Mouse (Mus musculus): ENCODE results near the gene Sept10. TPM values are rescaled to one million over a fixed set of nuclear protein-coding genes. Genes with fewer than 3 reads are reported as not detected.
"Not testable (repeated sequence)": the region's sequence is repeated elsewhere in the genome, so short reads cannot be mapped to it uniquely, and the experiment has no call there.

Sept10 gene
- polyA plus RNA-seq, 1 experiment from 2014 or later, result 21.5 TPM

- no peaks in the 10 kb centered on the region for H3K4me1 ChIP-seq (replicated peaks; ENCODE audit: control insufficient read depth, insufficient read depth, low read length)
- H3K27me3 ChIP-seq (replicated peaks; ENCODE audit: control insufficient read depth, insufficient read depth, low read length), result no peaks in the 10 kb centered on the region
- WGBS, result 77% methylated on average over 8 of the region's 8 CpGs
- H3K27ac ChIP-seq (ENCODE audit: low read depth, low read length), result no peak overlapping the region
- H3K4me3 ChIP-seq (ENCODE audit: low read depth, low read length), result no peak overlapping the region
- H3K36me3 ChIP-seq (ENCODE audit: control insufficient read depth, insufficient read depth), result no peaks in the 10 kb centered on the region
- no peak for TF ChIP-seq CTCF (IDR thresholded peaks at IDR 0.05; ENCODE audit: low read depth)
- H3K4me2 ChIP-seq (replicated peaks; ENCODE audit: low read depth), result no peak overlapping the region
- no peak for ATAC-seq
- H3K9ac ChIP-seq (ENCODE audit: low read depth, low read length), result no peak overlapping the region
- H3K9me3 ChIP-seq (ENCODE audit: control insufficient read depth), result no peaks in the 10 kb centered on the region
Measured at GRCm38 (mm10) chr10:59105885-59106284, 115.8 kb downstream of the Sept10 start.

GRCm38 (mm10) chr10:59104683-59105082, 117.0 kb downstream of the Sept10 start:
- H3K9me3 ChIP-seq (ENCODE audit: control insufficient read depth), result no peaks in the 10 kb centered on the region
- no peak overlapping the region for H3K4me2 ChIP-seq (replicated peaks; ENCODE audit: low read depth)
- H3K9ac ChIP-seq (ENCODE audit: low read depth, low read length), result no peak overlapping the region
- H3K4me3 ChIP-seq (ENCODE audit: low read depth, low read length), result no peak overlapping the region
- ATAC-seq, result no peak
- 75% methylated on average over 5 of the region's 5 CpGs for WGBS
- no peaks in the 10 kb centered on the region for H3K4me1 ChIP-seq (replicated peaks; ENCODE audit: control insufficient read depth, insufficient read depth, low read length)
- H3K36me3 ChIP-seq (ENCODE audit: control insufficient read depth, insufficient read depth), result no peaks in the 10 kb centered on the region
- TF ChIP-seq CTCF (IDR thresholded peaks at IDR 0.05; ENCODE audit: low read depth), result no peak
- no peaks in the 10 kb centered on the region for H3K27me3 ChIP-seq (replicated peaks; ENCODE audit: control insufficient read depth, insufficient read depth, low read length)
- H3K27ac ChIP-seq (ENCODE audit: low read depth, low read length), result no peak overlapping the region

- not testable (repeated sequence) for H3K4me2 ChIP-seq (replicated peaks; ENCODE audit: low read depth); H3K4me3 ChIP-seq (ENCODE audit: low read depth, low read length)
- 93% methylated on average over 5 of the region's 5 CpGs for WGBS
Measured at GRCm38 (mm10) chr10:59103076-59103475, 118.6 kb downstream of the Sept10 start.

DNA sequence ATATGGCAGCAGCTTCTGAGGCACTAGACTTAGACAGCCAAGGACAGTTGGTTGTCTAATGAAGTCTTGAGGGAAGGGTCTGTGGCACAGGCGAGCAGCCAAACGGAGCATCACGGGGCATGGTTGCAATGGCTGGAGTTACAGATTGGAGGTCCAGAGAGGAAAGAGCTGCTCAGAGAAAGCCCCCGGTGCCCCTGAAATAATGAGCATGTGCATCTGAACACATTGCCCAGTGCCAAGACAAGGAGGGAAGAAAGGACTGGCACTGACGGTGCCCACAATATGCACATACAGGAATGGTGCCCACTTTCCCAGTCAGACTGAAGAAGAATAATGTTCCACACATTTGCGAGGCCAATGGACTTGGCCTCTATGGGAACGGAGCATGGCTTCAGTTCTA, 129.7 kb downstream of the Sept10 start:
- Histone ChIP-seq H3K4me3 (ENCODE audit: low read depth, low read length) (no peak overlapping the region), H3K9me3 (ENCODE audit: control insufficient read depth) (no peaks in the 10 kb centered on the region), H3K4me1 (replicated peaks; ENCODE audit: control insufficient read depth, insufficient read depth, low read length) (no peaks in the 10 kb centered on the region), H3K27me3 (replicated peaks; ENCODE audit: control insufficient read depth, insufficient read depth, low read length) (no peaks in the 10 kb centered on the region), H3K9ac (ENCODE audit: low read depth, low read length) (no peak overlapping the region), H3K36me3 (ENCODE audit: control insufficient read depth, insufficient read depth) (no peaks in the 10 kb centered on the region; the same call in 1 of the 2 replicates), H3K27ac (ENCODE audit: low read depth, low read length) (no peak overlapping the region), H3K4me2 (replicated peaks; ENCODE audit: low read depth) (no peak overlapping the region)
- no peak for ATAC-seq
- 92% methylated on average over 7 of the region's 7 CpGs for WGBS
- no peak for TF ChIP-seq CTCF (IDR thresholded peaks at IDR 0.05; ENCODE audit: low read depth)

More at GRCm38 (mm10) chr10:59103076-59103475, 118.6 kb downstream of the Sept10 start:
- H3K27me3 ChIP-seq (replicated peaks; ENCODE audit: control insufficient read depth, insufficient read depth, low read length); H3K36me3 ChIP-seq (ENCODE audit: control insufficient read depth, insufficient read depth); H3K4me1 ChIP-seq (replicated peaks; ENCODE audit: control insufficient read depth, insufficient read depth, low read length); ATAC-seq; H3K27ac ChIP-seq (ENCODE audit: low read depth, low read length); H3K9ac ChIP-seq (ENCODE audit: low read depth, low read length); H3K9me3 ChIP-seq (ENCODE audit: control insufficient read depth): not testable (repeated sequence)

Other genes with a start within 250 kb of the Sept10 start
- gene Sowahc, start 106 bp upstream of the Sept10 start, polyA plus RNA-seq (2015; fragmentation: Nextera tagmentation; extraction: Ambion mirVana), result 3.7 and 4.2 TPM in 2 replicates
- 8.7 TPM in 2 replicates for gene P4ha1, start 101.4 kb upstream of the Sept10 start, polyA plus RNA-seq (2015; fragmentation: Nextera tagmentation; extraction: Ambion mirVana)
- 3.4 and 10.3 TPM in 2 replicates for gene Gm10273, start 173.8 kb upstream of the Sept10 start, polyA plus RNA-seq (2015; fragmentation: Nextera tagmentation; extraction: Ambion mirVana)
- gene Pla2g12b, start 181.8 kb upstream of the Sept10 start, polyA plus RNA-seq (2015; fragmentation: Nextera tagmentation; extraction: Ambion mirVana), result 105 and 108 TPM in 2 replicates
- gene Oit3, start 219.9 kb upstream of the Sept10 start, polyA plus RNA-seq (2015; fragmentation: Nextera tagmentation; extraction: Ambion mirVana), result 0.31 and 0.54 TPM in 2 replicates